Mouse (Mus musculus) CH12.LX (cell line): Measurements from ENCODE around the gene Olfr320. TPM values are rescaled to one million over a fixed set of nuclear protein-coding genes. Genes with fewer than 3 reads are reported as not detected.

Experiments
- DNase-seq: peaks from one replicate; pipeline ENCODE4 v3.0.0-alpha.2; 2013; ENCODE audit errors: extremely low read depth
- H3K27ac ChIP-seq: 2 replicates; pipeline ENCODE4 v1.5.1; 2012; ENCODE audit warnings: low read depth, mild to moderate bottlenecking, control low read depth, moderate library complexity; ENCODE audit not compliant: insufficient read depth
- H3K27me3 ChIP-seq: replicated peaks from 2 replicates; pipeline ENCODE3; 2012; ENCODE audit warnings: inconsistent platforms
- H3K36me3 ChIP-seq, 2 experiments: replicated peaks in 1 of 2; 2 replicates each; pipeline versions ENCODE3 to v1.6.1; 2012; ENCODE audit warnings: inconsistent platforms in 1 of 2, low read length in 1 of 2, mild to moderate bottlenecking in 1 of 2, mixed read lengths in 1 of 2, moderate library complexity in 1 of 2; ENCODE audit not compliant: control insufficient read depth in 1 of 2, insufficient read depth in 1 of 2
- H3K4me1 ChIP-seq, 2 experiments: 2 replicates each; pipeline ENCODE4 v1.6.1; 2012; ENCODE audit warnings: inconsistent platforms in 1 of 2, moderate library complexity in 1 of 2; ENCODE audit not compliant: insufficient read depth in 2 of 2, control insufficient read depth in 1 of 2
- H3K4me2 ChIP-seq: 2 replicates; pipeline ENCODE4 v1.6.1; 2012; ENCODE audit warnings: low read depth, mild to moderate bottlenecking, control low read depth; ENCODE audit not compliant: poor library complexity, insufficient read depth, severe bottlenecking
- H3K4me3 ChIP-seq, 3 experiments: fragments of 150-350 bp in 1 of 3; sonication (generic) in 1 of 3; replicated peaks in 1 of 3; 2 replicates each; pipeline versions ENCODE3 to v1.5.1; 2011 to 2012; ENCODE audit warnings: low read depth in 2 of 3, low read length in 2 of 3, mild to moderate bottlenecking in 2 of 3, moderate library complexity in 2 of 3, control low read depth in 1 of 3, improper control_type of control experiment in 1 of 3, inconsistent platforms in 1 of 3, mixed read lengths in 1 of 3; ENCODE audit not compliant: poor library complexity in 1 of 3
- H3K79me2 ChIP-seq: replicated peaks from 2 replicates; pipeline ENCODE4 v1.6.1; 2012; ENCODE audit warnings: mild to moderate bottlenecking, moderate library complexity; ENCODE audit not compliant: control insufficient read depth, poor library complexity, insufficient read depth, severe bottlenecking; ENCODE audit errors: extremely low read depth
- H3K9ac ChIP-seq: 2 replicates; pipeline ENCODE4 v1.6.1; 2012; ENCODE audit warnings: low read depth, mild to moderate bottlenecking, control low read depth, moderate library complexity; ENCODE audit not compliant: insufficient read depth
- H3K9me3 ChIP-seq: replicated peaks from 2 replicates; pipeline ENCODE3; 2012; ENCODE audit warnings: low read length, inconsistent platforms, mixed read lengths
- CHD2 ChIP-seq: IDR thresholded peaks from 2 replicates; pipeline ENCODE4 v1.6.1; 2011; ENCODE audit warnings: low read length, improper control_type of control experiment
- E2F4 ChIP-seq: IDR thresholded peaks from 2 replicates; pipeline ENCODE4 v1.6.1; 2011; ENCODE audit warnings: low read depth, low read length, improper control_type of control experiment; ENCODE audit not compliant: insufficient replicate concordance
- HCFC1 ChIP-seq: IDR thresholded peaks from 2 replicates; pipeline ENCODE4 v1.6.1; 2012; ENCODE audit warnings: low read depth, mild to moderate bottlenecking, inconsistent platforms, low read length, improper control_type of control experiment
- JUN ChIP-seq: IDR thresholded peaks from 2 replicates; pipeline ENCODE4 v1.6.1; 2011; ENCODE audit warnings: low read depth, mild to moderate bottlenecking, low read length, improper control_type of control experiment, moderate library complexity; ENCODE audit not compliant: insufficient read depth
- MAFK ChIP-seq: IDR thresholded peaks from 2 replicates; pipeline ENCODE4 v1.6.1; 2011; ENCODE audit warnings: low read length, improper control_type of control experiment; ENCODE audit not compliant: insufficient replicate concordance
- MYC ChIP-seq: IDR thresholded peaks from 2 replicates; pipeline ENCODE4 v1.6.1; 2011; ENCODE audit warnings: low read depth, mild to moderate bottlenecking, improper control_type of control experiment, low read length
- NELFE ChIP-seq: IDR thresholded peaks from 2 replicates; pipeline ENCODE4 v1.6.1; 2011; ENCODE audit warnings: low read depth, low read length, improper control_type of control experiment
- POLR2A ChIP-seq: IDR thresholded peaks from 2 replicates; pipeline ENCODE4 v1.6.1; 2011; ENCODE audit warnings: low read depth, mild to moderate bottlenecking, improper control_type of control experiment, low read length
- POLR2AphosphoS2 ChIP-seq: IDR thresholded peaks from 2 replicates; pipeline ENCODE4 v1.6.1; 2011; ENCODE audit warnings: low read depth, low read length, improper control_type of control experiment
- RAD21 ChIP-seq: IDR thresholded peaks from 2 replicates; pipeline ENCODE4 v1.6.1; 2011; ENCODE audit warnings: low read depth, mild to moderate bottlenecking, low read length, improper control_type of control experiment, moderate library complexity
- SMC3 ChIP-seq: IDR thresholded peaks from 2 replicates; pipeline ENCODE4 v1.6.1; 2011; ENCODE audit warnings: low read depth, low read length, improper control_type of control experiment
- USF1 ChIP-seq: IDR thresholded peaks from 2 replicates; pipeline ENCODE4 v1.6.1; 2014; ENCODE audit warnings: low read depth, mild to moderate bottlenecking, inconsistent platforms, low read length, improper control_type of control experiment
- ZC3H11A ChIP-seq: IDR thresholded peaks from 2 replicates; pipeline ENCODE4 v1.6.1; 2012; ENCODE audit warnings: low read depth, mild to moderate bottlenecking, inconsistent platforms, low read length, improper control_type of control experiment
- dilution Hi-C: fragments of 300-500 bp; cut with MboI; formaldehyde crosslinking; loops from 2 replicates; pipeline ENCODE4 v1.14.3; 2020; ENCODE audit warnings: low sequenced_read_pairs; ENCODE audit not compliant: extremely low pct_unique_long_range_greater_than_20kb, extremely low pct_ligation_motif_present
- in situ Hi-C: fragments of 300-500 bp; cut with MboI; formaldehyde crosslinking; loops from 3 replicates; pipeline ENCODE4 v1.14.3; 2019; ENCODE audit warnings: low sequenced_read_pairs, low pct_ligation_motif_present, low pct_unique_long_range_greater_than_20kb, mixed read lengths
- polyA plus RNA-seq: library from polyadenylated mRNA; unstranded; fragments of >175 nt; gene quantifications from 2 replicates; pipeline ENCODE4 v1.2.1, GENCODE M21; 2012; ENCODE audit warnings: low read depth; ENCODE audit not compliant: insufficient read length
- total RNA-seq, 2 experiments: library from RNA; depleted of rRNA; stranded (reverse); fragments of 300-350 nt in 1 of 2; fragments of >200 nt in 1 of 2; gene quantifications; 2 replicates each; pipeline ENCODE4 v1.2.3; 2012 to 2014

The Olfr320 gene
- total and polyA plus RNA-seq, 3 experiments, result not detected

GRCm38 (mm10) chr11:58640272-58640867 is 40.5 kb upstream of the Olfr320 start, which contains the start of gene Trim58:
Gene Trim58 (plus strand): TSS chr11:58640465.
- Histone ChIP-seq H3K36me3 (no peaks in the 10 kb centered on the region), H3K9me3 (no peaks in the 10 kb centered on the region), H3K4me2 (no peak within 1 kb of the TSS), H3K9ac (no peak within 1 kb of the TSS), H3K4me3 (no peak within 1 kb of the TSS), H3K27ac (no peak within 1 kb of the TSS), H3K4me1 (peaks cover 2 to 4% of the 10 kb centered on the region in 2 experiments; a peak in 3 of 4 replicates), H3K27me3 (peaks cover 79% of the 10 kb centered on the region), H3K79me2 (no peaks in the 10 kb centered on the region)
- in situ Hi-C loops (loop anchor here (25.0 kb wide), 1 partner anchor 703 kb away; no protein-coding TSS in a partner anchor), dilution Hi-C loops (no loop called here)
- DNase-seq, result no peak
- TF ChIP-seq SMC3 (no peak), POLR2AphosphoS2 (no peak), RAD21 (no peak), ZC3H11A (no peak), NELFE (no peak), CHD2 (no peak), JUN (no peak), USF1 (no peak), POLR2A (no peak), MYC (no peak)

- Histone ChIP-seq H3K79me2 (no peaks in the 10 kb centered on the region), H3K27me3 (peaks cover 81% of the 10 kb centered on the region), H3K9ac (no peak overlapping the region), H3K4me3 (no peak overlapping the region), H3K27ac (no peak overlapping the region), H3K9me3 (no peaks in the 10 kb centered on the region), H3K4me1 (peaks cover 2 to 4% of the 10 kb centered on the region in 2 experiments; a peak in 3 of 4 replicates), H3K4me2 (no peak overlapping the region), H3K36me3 (no peaks in the 10 kb centered on the region)
- DNase-seq, result no peak
- TF ChIP-seq RAD21 (no peak), E2F4 (no peak), HCFC1 (no peak), ZC3H11A (no peak), POLR2AphosphoS2 (no peak), MAFK (no peak)
- in situ Hi-C loops (loop anchor here (25.0 kb wide), 1 partner anchor 704 kb away; no protein-coding TSS in a partner anchor), dilution Hi-C loops (no loop called here)
Measured at GRCm38 (mm10) chr11:58641057-58641456, 39.8 kb upstream of the Olfr320 start.
